In genomic region chr7:127744366-127745045, GRCm38 (mm10) we compare ENCODE assay signal across 8 mouse cellular contexts. TPM values are rescaled to one million over a fixed set of nuclear protein-coding genes. Genes with fewer than 3 reads are reported as not detected.
DNase-seq lines count a peak whose midpoint lies in the region; ATAC-seq and TF ChIP-seq lines count a peak whose summit lies in the region.

TSS of gene Fbxl19 (plus strand) at chr7:127744543.

- H3K4me1 ChIP-seq in embryonic facial prominence, embryonic 12.5 days = peaks cover 20% of the 10 kb centered on the region
- H3K4me1 ChIP-seq in heart, embryonic 10.5 days = peaks cover 30% of the 10 kb centered on the region
- peaks cover 8% of the 10 kb centered on the region for H3K4me1 ChIP-seq in kidney, embryonic 14.5 days (ENCODE audit: control insufficient read depth, insufficient read depth, low read length)
- peaks cover 10% of the 10 kb centered on the region; the same call in 1 of the 2 replicates for H3K4me1 ChIP-seq in limb, embryonic 14.5 days (ENCODE audit: control insufficient read depth, insufficient read depth, low read length)
- H3K4me1 ChIP-seq in midbrain, postnatal 0 days (ENCODE audit: insufficient read depth, low read length) = no peaks in the 10 kb centered on the region
- peaks cover 12% of the 10 kb centered on the region for H3K4me1 ChIP-seq in stomach, embryonic 16.5 days (ENCODE audit: control insufficient read depth, insufficient read depth, low read length)

- H3K4me3 ChIP-seq in embryonic facial prominence, embryonic 12.5 days = peak within 1 kb of the TSS; percentile 86
- peak within 1 kb of the TSS; percentile 86 for H3K4me3 ChIP-seq in heart, embryonic 10.5 days
- H3K4me3 ChIP-seq in kidney, embryonic 14.5 days (ENCODE audit: low read length) = peak within 1 kb of the TSS; percentile 91
- H3K4me3 ChIP-seq in limb, embryonic 14.5 days (replicated peaks; ENCODE audit: low read length) = peak within 1 kb of the TSS; percentile 88
- H3K4me3 ChIP-seq in midbrain, postnatal 0 days (ENCODE audit: low read depth, low read length) = peak within 1 kb of the TSS; percentile 86
- peak within 1 kb of the TSS; percentile 81 for H3K4me3 ChIP-seq in stomach, embryonic 16.5 days (replicated peaks; ENCODE audit: low read length)

- peak; percentile 75 for TF ChIP-seq CTCF in midbrain, postnatal 0 days (IDR thresholded peaks at IDR 0.05)

- H3K4me2 ChIP-seq in embryonic facial prominence, embryonic 12.5 days (replicated peaks) = peak within 1 kb of the TSS; percentile 83
- H3K4me2 ChIP-seq in kidney, embryonic 14.5 days (replicated peaks; ENCODE audit: low read depth, low read length) = peak within 1 kb of the TSS; percentile 73
- peak within 1 kb of the TSS; percentile 55 for H3K4me2 ChIP-seq in limb, embryonic 14.5 days (replicated peaks; ENCODE audit: low read depth, low read length, severe bottlenecking)
- H3K4me2 ChIP-seq in midbrain, postnatal 0 days (ENCODE audit: low read depth, low read length, poor library complexity, severe bottlenecking) = peak within 1 kb of the TSS; percentile 54
- peak within 1 kb of the TSS; percentile 80 for H3K4me2 ChIP-seq in stomach, embryonic 16.5 days (ENCODE audit: low read depth, low read length)

- peak within 1 kb of the TSS; percentile 93 for H3K27ac ChIP-seq in embryonic facial prominence, embryonic 12.5 days
- peak within 1 kb of the TSS; percentile 96 for H3K27ac ChIP-seq in heart, embryonic 10.5 days
- H3K27ac ChIP-seq in kidney, embryonic 14.5 days (ENCODE audit: low read depth, low read length) = peak within 1 kb of the TSS; percentile 97
- H3K27ac ChIP-seq in limb, embryonic 14.5 days (replicated peaks; ENCODE audit: low read depth, low read length) = peak within 1 kb of the TSS; percentile 86
- H3K27ac ChIP-seq in midbrain, postnatal 0 days (ENCODE audit: low read depth, low read length) = peak within 1 kb of the TSS; percentile 82
- peak within 1 kb of the TSS; percentile 91 for H3K27ac ChIP-seq in stomach, embryonic 16.5 days (ENCODE audit: low read length)

- peaks cover 15% of the 10 kb centered on the region for H3K36me3 ChIP-seq in embryonic facial prominence, embryonic 12.5 days
- H3K36me3 ChIP-seq in heart, embryonic 10.5 days = peaks cover 17% of the 10 kb centered on the region
- H3K36me3 ChIP-seq in kidney, embryonic 14.5 days (ENCODE audit: control insufficient read depth, insufficient read depth, low read length) = peaks cover 16% of the 10 kb centered on the region
- H3K36me3 ChIP-seq in limb, embryonic 14.5 days (ENCODE audit: control insufficient read depth, insufficient read depth, low read length) = peaks cover 16% of the 10 kb centered on the region
- peaks cover 10% of the 10 kb centered on the region; the same call in 1 of the 2 replicates for H3K36me3 ChIP-seq in midbrain, postnatal 0 days (ENCODE audit: insufficient read depth, low read length)
- H3K36me3 ChIP-seq in stomach, embryonic 16.5 days (ENCODE audit: control insufficient read depth, insufficient read depth, low read length) = peaks cover under 1% of the 10 kb centered on the region; the same call in 1 of the 2 replicates

- under 1% methylated on average over 26 of the region's 26 CpGs for WGBS in embryonic facial prominence, embryonic 12.5 days
- WGBS in heart, embryonic 10.5 days = under 1% methylated on average over 26 of the region's 26 CpGs
- WGBS in kidney, embryonic 14.5 days = under 1% methylated on average over 26 of the region's 26 CpGs
- WGBS in limb, embryonic 14.5 days = under 1% methylated on average over 26 of the region's 26 CpGs
- WGBS in midbrain, postnatal 0 days = under 1% methylated on average over 26 of the region's 26 CpGs
- WGBS in stomach, embryonic 16.5 days = under 1% methylated on average over 26 of the region's 26 CpGs

- no peaks in the 10 kb centered on the region for H3K9me3 ChIP-seq in embryonic facial prominence, embryonic 12.5 days
- no peaks in the 10 kb centered on the region for H3K9me3 ChIP-seq in heart, embryonic 10.5 days
- no peaks in the 10 kb centered on the region for H3K9me3 ChIP-seq in kidney, embryonic 14.5 days (ENCODE audit: control insufficient read depth, low read length)
- no peaks in the 10 kb centered on the region for H3K9me3 ChIP-seq in limb, embryonic 14.5 days (ENCODE audit: control insufficient read depth, low read length)
- H3K9me3 ChIP-seq in midbrain, postnatal 0 days (ENCODE audit: low read length) = no peaks in the 10 kb centered on the region
- H3K9me3 ChIP-seq in stomach, embryonic 16.5 days (replicated peaks; ENCODE audit: control insufficient read depth, low read length) = no peaks in the 10 kb centered on the region

- no peak for TF ChIP-seq POLR2A in limb, embryonic 14.5 days (IDR thresholded peaks at IDR 0.05; ENCODE audit: borderline replicate concordance, extremely low read depth, insufficient read depth, insufficient read length)

- DNase-seq in 416B (ENCODE audit: low read depth) = peak; percentile 90
- peak; percentile 86 for DNase-seq in adrenal gland, postnatal 10 days
- DNase-seq in heart, embryonic 10.5 days (ENCODE audit: low spot score) = peak; percentile 85
- DNase-seq in limb, embryonic 14.5 days (ENCODE audit: low spot score) = peak; percentile 84
- peak; percentile 85 for DNase-seq in midbrain, postnatal 0 days (ENCODE audit: low spot score)

- ATAC-seq in embryonic facial prominence, embryonic 12.5 days (ENCODE audit: insufficient number of reproducible peaks, insufficient read depth, low FRiP score, low TSS enrichment) = no peak
- no peak for ATAC-seq in kidney, embryonic 14.5 days (ENCODE audit: low FRiP score, low TSS enrichment)
- no peak for ATAC-seq in limb, embryonic 14.5 days (ENCODE audit: low FRiP score, low read depth)
- no peak for ATAC-seq in midbrain, postnatal 0 days (ENCODE audit: low FRiP score)
- no peak for ATAC-seq in stomach, embryonic 16.5 days (ENCODE audit: insufficient read depth, low FRiP score)

- peak within 1 kb of the TSS; percentile 91 for H3K9ac ChIP-seq in embryonic facial prominence, embryonic 12.5 days
- peak within 1 kb of the TSS; percentile 92 for H3K9ac ChIP-seq in kidney, embryonic 14.5 days (ENCODE audit: low read depth, low read length)
- H3K9ac ChIP-seq in limb, embryonic 14.5 days (ENCODE audit: low read depth, low read length, severe bottlenecking) = peak within 1 kb of the TSS; percentile 72
- peak within 1 kb of the TSS; percentile 44; the same call in 1 of the 2 replicates for H3K9ac ChIP-seq in midbrain, postnatal 0 days (replicated peaks; ENCODE audit: low read length, poor library complexity, severe bottlenecking)
- peak within 1 kb of the TSS; percentile 85 for H3K9ac ChIP-seq in stomach, embryonic 16.5 days (ENCODE audit: low read length)

- no peaks in the 10 kb centered on the region for H3K27me3 ChIP-seq in embryonic facial prominence, embryonic 12.5 days
- H3K27me3 ChIP-seq in heart, embryonic 10.5 days (ENCODE audit: insufficient read depth, poor library complexity, severe bottlenecking) = peaks cover 6% of the 10 kb centered on the region; the same call in 1 of the 2 replicates
- no peaks in the 10 kb centered on the region for H3K27me3 ChIP-seq in kidney, embryonic 14.5 days (ENCODE audit: control insufficient read depth, insufficient read depth, low read length)
- no peaks in the 10 kb centered on the region for H3K27me3 ChIP-seq in limb, embryonic 14.5 days (ENCODE audit: control insufficient read depth, insufficient read depth, low read length)
- H3K27me3 ChIP-seq in midbrain, postnatal 0 days (ENCODE audit: insufficient read depth, low read length) = no peaks in the 10 kb centered on the region
- no peaks in the 10 kb centered on the region for H3K27me3 ChIP-seq in stomach, embryonic 16.5 days (ENCODE audit: control insufficient read depth, insufficient read depth, low read length)

RNA-seq across cellular contexts. Expression of gene Fbxl19, which starts in this region (rescaled TPM):
- total RNA-seq in adrenal gland, postnatal 10 days (2021) = 10 to 100 TPM; 12.3 to 18.5 TPM
- 11.8 and 11.9 TPM in 2 replicates for polyA plus RNA-seq in embryonic facial prominence, embryonic 12.5 days (2016; fragmentation: Nextera tagmentation; extraction: Ambion mirVana)
- polyA plus RNA-seq in heart, embryonic 10.5 days (2016; fragmentation: Nextera tagmentation; extraction: Ambion mirVana) = 3.4 and 4.8 TPM in 2 replicates
- polyA plus RNA-seq in kidney, embryonic 14.5 days (2014; fragmentation: Nextera tagmentation; extraction: Ambion mirVana) = 6.2 and 10.0 TPM in 2 replicates
- 64.5 and 81.3 TPM in 2 replicates for polyA plus RNA-seq in limb, embryonic 14.5 days (2012; rRNA removed)
- 4.4 and 6.8 TPM in 2 replicates for polyA plus RNA-seq in limb, embryonic 14.5 days (2014; fragmentation: Nextera tagmentation; extraction: Ambion mirVana)
- total RNA-seq in midbrain, postnatal 0 days (2014; rRNA removed) = 207 and 221 TPM in 2 replicates
- 5.9 and 8.3 TPM in 2 replicates for polyA plus RNA-seq in midbrain, postnatal 0 days (2015; fragmentation: Nextera tagmentation; extraction: Ambion mirVana)
- 2.8 and 3.2 TPM in 2 replicates for polyA plus RNA-seq in stomach, embryonic 16.5 days (2015; fragmentation: Nextera tagmentation; extraction: Ambion mirVana)

Comparison
In these comparisons a context has a peak if more than half of its experiments do, and no peak if none do; other contexts are left out.
1. RNA of gene Fbxl19 (total RNA-seq): 207 to 221 TPM in midbrain, postnatal 0 days; 12.3 to 18.5 TPM in adrenal gland, postnatal 10 days; every median in the first group is over 10 times any median in the second.
2. Peak in every context shown above with its lines, with median percentiles within 50 percentile points of each other: DNase-seq, H3K27ac ChIP-seq, H3K4me2 ChIP-seq, H3K4me3 ChIP-seq and H3K9ac ChIP-seq.